Mouse (Mus musculus): ENCODE data around the gene Rdh5. TPM values are rescaled to one million over a fixed set of nuclear protein-coding genes. Genes with fewer than 3 reads are reported as not detected.

Gene Rdh5
- total and polyA plus RNA-seq, 2 experiments from 2014 or later = 8.8 to 10.5 TPM

- 75% methylated on average over 5 of the region's 5 CpGs for WGBS
- Histone ChIP-seq H3K36me3 (ENCODE audit: insufficient read depth, low read length) (no peaks in the 10 kb centered on the region), H3K27me3 (ENCODE audit: insufficient read depth, low read length) (peaks cover 11% of the 10 kb centered on the region; the same call in 1 of the 2 replicates), H3K4me2 (ENCODE audit: low read depth, low read length, poor library complexity, severe bottlenecking) (no peak overlapping the region), H3K9ac (replicated peaks; ENCODE audit: low read length, poor library complexity, severe bottlenecking) (no peak overlapping the region), H3K27ac (ENCODE audit: low read depth, low read length) (no peak overlapping the region), H3K9me3 (ENCODE audit: low read length) (no peaks in the 10 kb centered on the region), H3K4me3 (ENCODE audit: low read depth, low read length) (no peak overlapping the region), H3K4me1 (ENCODE audit: insufficient read depth, low read length) (no peaks in the 10 kb centered on the region)
- DNase-seq (ENCODE audit: low spot score) = no peak
- no peak for TF ChIP-seq CTCF (IDR thresholded peaks at IDR 0.05)
- ATAC-seq (ENCODE audit: low FRiP score) = no peak
Observed at GRCm38 (mm10) chr10:128938974-128939373, 16.3 kb upstream of the Rdh5 start.

GRCm38 (mm10) chr10:128938457-128938856, 15.8 kb upstream of the Rdh5 start:
- peaks cover 13% of the 10 kb centered on the region; the same call in 1 of the 2 replicates for H3K27me3 ChIP-seq (ENCODE audit: insufficient read depth, low read length)
- H3K4me3 ChIP-seq (ENCODE audit: low read depth, low read length) = no peak overlapping the region
- no peaks in the 10 kb centered on the region for H3K4me1 ChIP-seq (ENCODE audit: insufficient read depth, low read length)
- no peak overlapping the region for H3K9ac ChIP-seq (replicated peaks; ENCODE audit: low read length, poor library complexity, severe bottlenecking)
- H3K9me3 ChIP-seq (ENCODE audit: low read length) = no peaks in the 10 kb centered on the region
- no peak for TF ChIP-seq CTCF (IDR thresholded peaks at IDR 0.05)
- 73% methylated on average over 9 of the region's 9 CpGs for WGBS
- no peak overlapping the region for H3K27ac ChIP-seq (ENCODE audit: low read depth, low read length)
- no peaks in the 10 kb centered on the region for H3K36me3 ChIP-seq (ENCODE audit: insufficient read depth, low read length)
- H3K4me2 ChIP-seq (ENCODE audit: low read depth, low read length, poor library complexity, severe bottlenecking) = no peak overlapping the region
- peak; percentile 73 for DNase-seq (ENCODE audit: low spot score)
- ATAC-seq (ENCODE audit: low FRiP score) = no peak

DNA sequence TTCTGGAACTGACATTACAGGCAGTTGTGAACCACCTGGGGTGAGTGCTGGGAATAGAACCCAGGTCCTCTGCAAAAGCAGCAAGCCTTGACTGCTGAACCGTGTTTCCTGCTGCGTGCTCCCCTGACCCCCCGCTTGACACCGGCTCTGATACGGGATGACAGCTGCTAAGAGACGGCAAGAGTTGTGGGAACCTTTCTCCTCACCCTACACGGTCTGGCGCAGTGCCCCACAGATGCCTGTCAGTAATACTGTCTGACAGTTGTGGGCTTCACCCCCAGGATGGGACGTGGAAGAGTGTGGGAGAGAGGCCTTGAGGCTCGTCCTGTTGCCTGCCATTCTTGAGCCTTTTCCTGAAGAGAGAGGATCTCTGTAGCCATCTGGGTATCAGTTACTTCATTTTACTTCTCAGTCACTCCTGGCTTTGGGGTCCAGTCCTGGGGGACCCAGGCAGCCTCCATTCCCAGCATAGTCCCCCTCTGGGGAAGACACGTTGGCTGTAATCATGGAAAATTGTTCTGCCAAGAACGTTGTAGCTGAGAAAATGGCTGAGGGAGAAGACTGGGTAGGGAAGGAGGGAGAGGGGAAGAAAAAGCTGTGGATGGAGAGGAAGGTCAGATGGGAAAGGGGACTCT, 15.2 kb upstream of the Rdh5 start:
- no peak overlapping the region for H3K4me2 ChIP-seq (ENCODE audit: low read depth, low read length, poor library complexity, severe bottlenecking)
- H3K4me3 ChIP-seq (ENCODE audit: low read depth, low read length) = no peak overlapping the region
- no peak for TF ChIP-seq CTCF (IDR thresholded peaks at IDR 0.05)
- no peak overlapping the region for H3K9ac ChIP-seq (replicated peaks; ENCODE audit: low read length, poor library complexity, severe bottlenecking)
- H3K27ac ChIP-seq (ENCODE audit: low read depth, low read length) = no peak overlapping the region
- ATAC-seq (ENCODE audit: low FRiP score) (no peak), DNase-seq (ENCODE audit: low spot score) (no peak)
- peaks cover 14% of the 10 kb centered on the region; the same call in 1 of the 2 replicates for H3K27me3 ChIP-seq (ENCODE audit: insufficient read depth, low read length)
- no peaks in the 10 kb centered on the region for H3K4me1 ChIP-seq (ENCODE audit: insufficient read depth, low read length)
- WGBS = 72% methylated on average over 12 of the region's 12 CpGs
- H3K36me3 ChIP-seq (ENCODE audit: insufficient read depth, low read length) = no peaks in the 10 kb centered on the region
- H3K9me3 ChIP-seq (ENCODE audit: low read length) = no peaks in the 10 kb centered on the region

GRCm38 (mm10) chr10:128935826-128936440, 13.2 kb upstream of the Rdh5 start:
- Histone ChIP-seq H3K4me1 (ENCODE audit: insufficient read depth, low read length) (no peaks in the 10 kb centered on the region), H3K9me3 (ENCODE audit: low read length) (no peaks in the 10 kb centered on the region), H3K27ac (ENCODE audit: low read depth, low read length) (no peak overlapping the region), H3K4me2 (ENCODE audit: low read depth, low read length, poor library complexity, severe bottlenecking) (peak overlapping the region; percentile 95; the same call in 1 of the 2 replicates), H3K27me3 (ENCODE audit: insufficient read depth, low read length) (peaks cover 26% of the 10 kb centered on the region), H3K9ac (replicated peaks; ENCODE audit: low read length, poor library complexity, severe bottlenecking) (no peak overlapping the region), H3K36me3 (ENCODE audit: insufficient read depth, low read length) (no peaks in the 10 kb centered on the region), H3K4me3 (ENCODE audit: low read depth, low read length) (no peak overlapping the region)
- DNase-seq (ENCODE audit: low spot score) (no peak), ATAC-seq (ENCODE audit: low FRiP score) (no peak; the same call in 1 of the 2 replicates)
- 69% methylated on average over 8 of the region's 8 CpGs for WGBS
- TF ChIP-seq CTCF (IDR thresholded peaks at IDR 0.05) = no peak

DNA sequence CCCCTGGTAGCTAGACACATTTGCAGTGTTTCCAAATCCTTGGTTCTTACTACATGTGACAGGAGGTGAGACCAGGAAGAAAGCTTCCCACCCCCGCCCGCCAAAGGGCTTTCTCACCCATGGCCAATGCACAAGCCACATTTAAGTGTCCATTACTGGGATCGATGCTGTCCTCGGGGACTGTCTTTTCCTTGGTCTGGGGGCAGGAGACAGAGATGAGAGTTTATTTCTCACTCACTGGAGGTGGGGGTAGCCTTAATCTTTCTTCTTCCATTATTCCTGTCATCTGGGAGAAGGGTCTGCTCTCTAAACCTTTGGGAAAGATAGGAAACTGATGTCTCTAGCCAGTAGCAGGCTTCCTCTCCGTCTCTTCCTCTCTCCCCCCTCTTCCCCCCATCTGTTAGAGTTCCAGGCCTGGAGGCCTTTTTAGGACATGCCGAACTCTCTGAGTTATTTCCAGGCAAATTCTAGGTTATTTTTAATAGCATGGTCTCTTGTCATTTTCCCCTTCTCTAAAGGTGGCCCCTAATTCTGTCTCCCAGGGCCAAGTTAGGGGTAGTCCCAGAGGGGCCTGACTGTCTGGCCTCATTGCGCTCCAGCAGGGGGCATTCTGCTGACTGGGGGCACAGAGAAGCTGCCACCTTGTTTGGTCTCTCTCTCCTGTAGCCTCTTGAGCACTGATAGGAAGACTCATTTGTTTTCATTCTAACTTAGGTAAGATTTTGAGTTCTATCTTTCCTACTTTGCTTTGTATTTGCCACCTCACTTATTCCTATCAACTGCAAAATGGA, 12.5 kb upstream of the Rdh5 start:
- H3K4me1 ChIP-seq (ENCODE audit: insufficient read depth, low read length) = no peaks in the 10 kb centered on the region
- H3K36me3 ChIP-seq (ENCODE audit: insufficient read depth, low read length) = no peaks in the 10 kb centered on the region
- peak overlapping the region; percentile 50 for H3K4me3 ChIP-seq (ENCODE audit: low read depth, low read length)
- no peak for ATAC-seq (ENCODE audit: low FRiP score)
- H3K9ac ChIP-seq (replicated peaks; ENCODE audit: low read length, poor library complexity, severe bottlenecking) = no peak overlapping the region
- no peak for TF ChIP-seq CTCF (IDR thresholded peaks at IDR 0.05)
- no peak overlapping the region for H3K27ac ChIP-seq (ENCODE audit: low read depth, low read length)
- peaks cover 26% of the 10 kb centered on the region for H3K27me3 ChIP-seq (ENCODE audit: insufficient read depth, low read length)
- peak overlapping the region; percentile 95 for H3K4me2 ChIP-seq (ENCODE audit: low read depth, low read length, poor library complexity, severe bottlenecking)
- WGBS = 58% methylated on average over 7 of the region's 7 CpGs
- no peak for DNase-seq (ENCODE audit: low spot score)
- no peaks in the 10 kb centered on the region for H3K9me3 ChIP-seq (ENCODE audit: low read length)

All from midbrain, postnatal 0 days (tissue).